Mouse (Mus musculus) neural tube, embryonic 14.5 days (tissue): ENCODE data around the gene Ireb2. TPM values are rescaled to one million over a fixed set of nuclear protein-coding genes. Genes with fewer than 3 reads are reported as not detected.
"Not testable (repeated sequence)": the region's sequence is repeated elsewhere in the genome, so short reads cannot be mapped to it uniquely, and the experiment has no call there.

Experiments used
- ATAC-seq: fragments of 200-750 bp; cut with Nextera tagmentation; 2 replicates; pipeline ENCODE4 v1.8.0; 2017; ENCODE audit warnings: low read depth, mild to moderate bottlenecking, moderate TSS enrichment, moderate library complexity
- H3K27ac ChIP-seq: fragments of 300-500 bp; sonication (generic); 2 replicates; pipeline ENCODE4 v1.5.1; 2014; ENCODE audit warnings: low read depth, mild to moderate bottlenecking, control low read depth, low read length, moderate library complexity, mixed read lengths
- H3K27me3 ChIP-seq: fragments of 300-500 bp; sonication (generic); 2 replicates; pipeline ENCODE4 v1.6.1; 2014; ENCODE audit warnings: low read length; ENCODE audit not compliant: control insufficient read depth, insufficient read depth
- H3K36me3 ChIP-seq: fragments of 300-500 bp; sonication (generic); 2 replicates; pipeline ENCODE4 v1.6.1; 2014; ENCODE audit warnings: low read length, mixed read lengths; ENCODE audit not compliant: control insufficient read depth, insufficient read depth
- H3K4me1 ChIP-seq: fragments of 300-500 bp; sonication (generic); 2 replicates; pipeline ENCODE4 v1.6.1; 2014; ENCODE audit warnings: low read length; ENCODE audit not compliant: control insufficient read depth, insufficient read depth
- H3K4me2 ChIP-seq: fragments of 300-500 bp; sonication (generic); 2 replicates; pipeline ENCODE4 v1.6.1; 2014; ENCODE audit warnings: mild to moderate bottlenecking, low read depth, low read length, control low read depth
- H3K4me3 ChIP-seq: fragments of 300-500 bp; sonication (generic); 2 replicates; pipeline ENCODE4 v1.5.1; 2014; ENCODE audit warnings: low read depth, low read length, control low read depth, mixed read lengths
- H3K9ac ChIP-seq: fragments of 300-500 bp; sonication (generic); replicated peaks from 2 replicates; pipeline ENCODE4 v1.6.1; 2014; ENCODE audit warnings: low read depth, mild to moderate bottlenecking, control low read depth, low read length, mixed read lengths
- H3K9me3 ChIP-seq: fragments of 300-500 bp; sonication (generic); 2 replicates; pipeline ENCODE4 v1.6.1; 2016; ENCODE audit warnings: low read length; ENCODE audit not compliant: control insufficient read depth
- WGBS: fragments of 180-500 bp; shearing (Covaris S2); extraction: QIAGEN DNeasy Blood & Tissue Kit; methylation state at CpG from one replicate; pipeline ENCODE4 v1.1.7; 2014; 5-methylcytosine and 5-hydroxymethylcytosine counted together
- polyA plus RNA-seq: library from polyadenylated mRNA; unstranded; fragments of >200 nt; fragmentation: Nextera tagmentation; extraction: Ambion mirVana; gene quantifications from 2 replicates; pipeline ENCODE4 v1.2.1, GENCODE M21; 2014

Ireb2 gene
- polyA plus RNA-seq, 1 experiment from 2014 or later = 51.1 TPM

- not testable (repeated sequence) for H3K9me3 ChIP-seq, H3K27me3 ChIP-seq, ATAC-seq, H3K9ac ChIP-seq
- H3K4me3 ChIP-seq = peak overlapping the region; percentile 83
- H3K27ac ChIP-seq = peak overlapping the region; percentile 92
- H3K36me3 ChIP-seq = peaks cover 13% of the 10 kb centered on the region
- H3K4me2 ChIP-seq = peak overlapping the region; percentile 84
- 51% methylated on average over 8 of the region's 8 CpGs for WGBS
- H3K4me1 ChIP-seq = peaks cover 13% of the 10 kb centered on the region; the same call in 1 of the 2 replicates
These were observed 86.6 kb downstream of the Ireb2 start for GRCm38 (mm10) chr9:54950162-54950561.

- Histone ChIP-seq H3K9me3 (no peaks in the 10 kb centered on the region), H3K9ac (peak within 1 kb of the TSS; percentile 80), H3K27me3 (no peaks in the 10 kb centered on the region; the same call in 1 of the 2 replicates), H3K36me3 (peaks cover 19% of the 10 kb centered on the region), H3K4me3 (peak within 1 kb of the TSS; percentile 83), H3K27ac (peak within 1 kb of the TSS; percentile 92), H3K4me1 (peaks cover 13% of the 10 kb centered on the region; the same call in 1 of the 2 replicates), H3K4me2 (peak within 1 kb of the TSS; percentile 84)
- under 1% methylated on average over 56 of the region's 65 CpGs for WGBS
- peak; percentile 100 for ATAC-seq
These were observed 87.2 kb downstream of the Ireb2 start, which contains the start of the genes Psma4 and AY074887 for GRCm38 (mm10) chr9:54950575-54951321. TSS of gene Psma4 (plus strand) at chr9:54950790. TSS of gene AY074887 (minus strand) at chr9:54950998.

- no peaks in the 10 kb centered on the region for H3K4me1 ChIP-seq
- no peak overlapping the region for H3K4me3 ChIP-seq
- H3K9ac ChIP-seq = no peak overlapping the region
- no peak overlapping the region for H3K27ac ChIP-seq
- H3K4me2 ChIP-seq = no peak overlapping the region
- H3K27me3 ChIP-seq = no peaks in the 10 kb centered on the region
- WGBS = 94% methylated on average over 4 of the region's 4 CpGs
- peaks cover 31% of the 10 kb centered on the region for H3K36me3 ChIP-seq
- H3K9me3 ChIP-seq = no peaks in the 10 kb centered on the region
- no peak for ATAC-seq
These were observed 97.5 kb downstream of the Ireb2 start for GRCm38 (mm10) chr9:54961059-54961458.

Other genes with a start within 250 kb of the Ireb2 start
- 28.8 and 35.5 TPM in 2 replicates for gene Acsbg1, start 201.9 kb upstream of the Ireb2 start, polyA plus RNA-seq
- 7.4 and 8.5 TPM in 2 replicates for gene Dnaja4, start 164.9 kb upstream of the Ireb2 start, polyA plus RNA-seq
- gene Wdr61, start 129.3 kb upstream of the Ireb2 start, polyA plus RNA-seq = 76.3 and 91.0 TPM in 2 replicates
- 589 and 733 TPM in 2 replicates for gene Crabp1, start 99.0 kb upstream of the Ireb2 start, polyA plus RNA-seq
- gene Hykk, start 53.5 kb downstream of the Ireb2 start, polyA plus RNA-seq = 2.3 and 2.8 TPM in 2 replicates
- gene Psma4, start 87.0 kb downstream of the Ireb2 start, polyA plus RNA-seq = 272 and 275 TPM in 2 replicates
- 0.73 and 1.4 TPM in 2 replicates for gene AY074887, start 87.2 kb downstream of the Ireb2 start, polyA plus RNA-seq
- 5.1 TPM in 2 replicates for gene Chrna5, start 117.1 kb downstream of the Ireb2 start, polyA plus RNA-seq
- 24.8 and 26.8 TPM in 2 replicates for gene Chrna3, start 162.8 kb downstream of the Ireb2 start, polyA plus RNA-seq
- 1.4 and 1.5 TPM in 2 replicates for gene Chrnb4, start 185.0 kb downstream of the Ireb2 start, polyA plus RNA-seq